Mouse (Mus musculus) MEL (cell line): Measurements from ENCODE around the gene Zfand3. TPM values are rescaled to one million over a fixed set of nuclear protein-coding genes. Genes with fewer than 3 reads are reported as not detected.

Experiments used
- DNase-seq: peaks from one replicate; pipeline ENCODE4 v3.0.0; 2011; ENCODE audit warnings: low read depth, low spot score
- H3K27ac ChIP-seq: 2 replicates; pipeline ENCODE4 v1.5.1; 2012; ENCODE audit warnings: low read depth, mild to moderate bottlenecking, control low read depth, low read length, moderate library complexity; ENCODE audit not compliant: control insufficient read depth
- H3K27me3 ChIP-seq, 2 experiments: fragments of 150-350 bp in 1 of 2; sonication (generic) in 1 of 2; 2 replicates each; pipeline ENCODE4 v1.6.1; 2012; ENCODE audit warnings: low read length in 2 of 2, mild to moderate bottlenecking in 2 of 2, improper control_type of control experiment in 1 of 2, moderate library complexity in 1 of 2; ENCODE audit not compliant: insufficient read depth in 2 of 2, control insufficient read depth in 1 of 2
- H3K36me3 ChIP-seq, 2 experiments: 2 replicates each; pipeline ENCODE4 v1.6.1; 2012 to 2014; ENCODE audit warnings: low read length in 2 of 2, improper control_type of control experiment in 1 of 2, inconsistent platforms in 1 of 2, mild to moderate bottlenecking in 1 of 2; ENCODE audit not compliant: insufficient read depth in 2 of 2, control insufficient read depth in 1 of 2
- H3K4me1 ChIP-seq, 2 experiments: fragments of 150-350 bp in 1 of 2; sonication (generic) in 1 of 2; 2 replicates each; pipeline ENCODE4 v1.6.1; 2012; ENCODE audit warnings: low read length in 2 of 2, improper control_type of control experiment in 1 of 2, mild to moderate bottlenecking in 1 of 2; ENCODE audit not compliant: insufficient read depth in 2 of 2, control insufficient read depth in 1 of 2
- H3K4me3 ChIP-seq, 2 experiments: fragments of 150-350 bp in 1 of 2; sonication (generic) in 1 of 2; 2 replicates each; pipeline ENCODE4 v1.5.1; 2012; ENCODE audit warnings: low read depth in 2 of 2, low read length in 2 of 2, mild to moderate bottlenecking in 2 of 2, moderate library complexity in 2 of 2, control low read depth in 1 of 2, improper control_type of control experiment in 1 of 2; ENCODE audit not compliant: control insufficient read depth in 1 of 2, insufficient read depth in 1 of 2
- H3K79me2 ChIP-seq: 2 replicates; pipeline ENCODE4 v1.6.1; 2012; ENCODE audit warnings: mild to moderate bottlenecking, low read length, moderate library complexity; ENCODE audit not compliant: control insufficient read depth, poor library complexity, insufficient read depth
- H3K9ac ChIP-seq: 2 replicates; pipeline ENCODE4 v1.6.1; 2012; ENCODE audit warnings: low read depth, mild to moderate bottlenecking, control low read depth, low read length, moderate library complexity; ENCODE audit not compliant: control insufficient read depth, poor library complexity, severe bottlenecking
- H3K9me3 ChIP-seq: fragments of 150-350 bp; sonication (generic); replicated peaks from 2 replicates; pipeline ENCODE4 v1.6.1; 2012; ENCODE audit warnings: mild to moderate bottlenecking, low read length, improper control_type of control experiment, moderate library complexity; ENCODE audit not compliant: insufficient read depth
- BHLHE40 ChIP-seq: IDR thresholded peaks from 2 replicates; pipeline ENCODE4 v1.6.1; 2012; ENCODE audit warnings: low read depth, mild to moderate bottlenecking, inconsistent platforms, low read length, improper control_type of control experiment, borderline replicate concordance
- CHD1 ChIP-seq: IDR thresholded peaks from 2 replicates; pipeline ENCODE4 v1.6.1; 2012; ENCODE audit warnings: low read depth, mild to moderate bottlenecking, inconsistent platforms, low read length, improper control_type of control experiment
- CTCF ChIP-seq, 3 experiments: IDR thresholded peaks in 2 of 3; conservative IDR thresholded peaks in 1 of 3; 2 replicates each; pipeline ENCODE4 v1.5.1; 2011 to 2012; ENCODE audit warnings: low read length in 3 of 3, low read depth in 2 of 3, mild to moderate bottlenecking in 2 of 3, improper control_type of control experiment in 1 of 3, inconsistent platforms in 1 of 3, mixed read lengths in 1 of 3, moderate library complexity in 1 of 3; ENCODE audit not compliant: control insufficient read depth in 1 of 3, insufficient read depth in 1 of 3, poor library complexity in 1 of 3, severe bottlenecking in 1 of 3
- ELF1 ChIP-seq: IDR thresholded peaks from 2 replicates; pipeline ENCODE4 v1.6.1; 2014; ENCODE audit warnings: low read depth, mild to moderate bottlenecking, inconsistent platforms, low read length, improper control_type of control experiment, moderate library complexity
- EP300 ChIP-seq, 2 experiments: IDR thresholded peaks; 2 replicates each; pipeline ENCODE4 v1.6.1; 2011; ENCODE audit warnings: improper control_type of control experiment in 2 of 2, low read length in 2 of 2, low read depth in 1 of 2, mild to moderate bottlenecking in 1 of 2
- GABPA ChIP-seq: IDR thresholded peaks from 2 replicates; pipeline ENCODE4 v1.6.1; 2012; ENCODE audit warnings: low read depth, mild to moderate bottlenecking, inconsistent platforms, low read length, improper control_type of control experiment, moderate library complexity
- HCFC1 ChIP-seq: IDR thresholded peaks from 2 replicates; pipeline ENCODE4 v1.6.1; 2012; ENCODE audit warnings: low read depth, mild to moderate bottlenecking, inconsistent platforms, low read length, improper control_type of control experiment, moderate library complexity
- JUND ChIP-seq: IDR thresholded peaks from 2 replicates; pipeline ENCODE4 v1.6.1; 2011; ENCODE audit warnings: low read depth, mild to moderate bottlenecking, improper control_type of control experiment, low read length
- MAX ChIP-seq: IDR thresholded peaks from 2 replicates; pipeline ENCODE4 v1.6.1; 2011; ENCODE audit warnings: low read length, improper control_type of control experiment
- MAZ ChIP-seq: IDR thresholded peaks from 2 replicates; pipeline ENCODE4 v1.6.1; 2012; ENCODE audit warnings: low read depth, mild to moderate bottlenecking, inconsistent platforms, low read length, improper control_type of control experiment
- MYC ChIP-seq: IDR thresholded peaks from 2 replicates; pipeline ENCODE4 v1.6.1; 2011; ENCODE audit warnings: low read depth, mild to moderate bottlenecking, low read length, improper control_type of control experiment, moderate library complexity
- NRF1 ChIP-seq: IDR thresholded peaks from 2 replicates; pipeline ENCODE4 v1.6.1; 2014; ENCODE audit warnings: low read depth, mild to moderate bottlenecking, inconsistent platforms, low read length, improper control_type of control experiment, moderate library complexity; ENCODE audit not compliant: poor library complexity, insufficient read depth, severe bottlenecking
- POLR2A ChIP-seq, 2 experiments: IDR thresholded peaks; 2 replicates each; pipeline ENCODE4 v1.6.1; 2011 to 2012; ENCODE audit warnings: low read length in 2 of 2, mild to moderate bottlenecking in 2 of 2, control low read depth in 1 of 2, improper control_type of control experiment in 1 of 2, low read depth in 1 of 2, moderate library complexity in 1 of 2; ENCODE audit not compliant: control insufficient read depth in 1 of 2, insufficient read depth in 1 of 2, poor library complexity in 1 of 2
- RAD21 ChIP-seq: IDR thresholded peaks from 2 replicates; pipeline ENCODE4 v1.6.1; 2011; ENCODE audit warnings: mild to moderate bottlenecking, low read depth, low read length, improper control_type of control experiment
- TBP ChIP-seq: IDR thresholded peaks from 2 replicates; pipeline ENCODE4 v1.8.0; 2011; ENCODE audit warnings: low read depth, low read length, improper control_type of control experiment
- UBTF ChIP-seq: IDR thresholded peaks from 2 replicates; pipeline ENCODE4 v1.6.1; 2012; ENCODE audit warnings: low read depth, mild to moderate bottlenecking, inconsistent platforms, low read length, improper control_type of control experiment, moderate library complexity, borderline replicate concordance; ENCODE audit not compliant: insufficient read depth
- USF1 ChIP-seq: IDR thresholded peaks from 2 replicates; pipeline ENCODE4 v1.6.1; 2014; ENCODE audit warnings: low read depth, mild to moderate bottlenecking, inconsistent platforms, low read length, improper control_type of control experiment, moderate library complexity
- USF2 ChIP-seq, 2 experiments: IDR thresholded peaks; 2 replicates each; pipeline ENCODE4 v1.6.1; 2011 to 2012; ENCODE audit warnings: improper control_type of control experiment in 2 of 2, low read length in 2 of 2, borderline replicate concordance in 1 of 2, inconsistent platforms in 1 of 2, low read depth in 1 of 2, mild to moderate bottlenecking in 1 of 2; ENCODE audit not compliant: insufficient read depth in 1 of 2
- ZNF384 ChIP-seq: IDR thresholded peaks from 2 replicates; pipeline ENCODE4 v1.6.1; 2012; ENCODE audit warnings: low read depth, mild to moderate bottlenecking, inconsistent platforms, low read length, improper control_type of control experiment
- polyA plus RNA-seq, 2 experiments: library from polyadenylated mRNA; stranded (reverse) in 1 of 2; unstranded in 1 of 2; fragments of >175 nt in 1 of 2; fragments of >200 nt in 1 of 2; gene quantifications; 2 replicates each; pipeline versions ENCODE4 v1.2.1 to v1.2.4; 2012; ENCODE audit warnings: low replicate concordance in 2 of 2, low read depth in 1 of 2; ENCODE audit not compliant: insufficient read length in 2 of 2, insufficient read depth in 1 of 2, missing spikeins in 1 of 2
- total RNA-seq: library from RNA; depleted of rRNA; stranded (reverse); fragments of 300-350 nt; gene quantifications from 2 replicates; pipeline ENCODE4 v1.2.3, GENCODE M21; 2012

The Zfand3 gene
- total and polyA plus RNA-seq, 3 experiments, result 28.3 to 48.8 TPM; not detected in 1

DNA sequence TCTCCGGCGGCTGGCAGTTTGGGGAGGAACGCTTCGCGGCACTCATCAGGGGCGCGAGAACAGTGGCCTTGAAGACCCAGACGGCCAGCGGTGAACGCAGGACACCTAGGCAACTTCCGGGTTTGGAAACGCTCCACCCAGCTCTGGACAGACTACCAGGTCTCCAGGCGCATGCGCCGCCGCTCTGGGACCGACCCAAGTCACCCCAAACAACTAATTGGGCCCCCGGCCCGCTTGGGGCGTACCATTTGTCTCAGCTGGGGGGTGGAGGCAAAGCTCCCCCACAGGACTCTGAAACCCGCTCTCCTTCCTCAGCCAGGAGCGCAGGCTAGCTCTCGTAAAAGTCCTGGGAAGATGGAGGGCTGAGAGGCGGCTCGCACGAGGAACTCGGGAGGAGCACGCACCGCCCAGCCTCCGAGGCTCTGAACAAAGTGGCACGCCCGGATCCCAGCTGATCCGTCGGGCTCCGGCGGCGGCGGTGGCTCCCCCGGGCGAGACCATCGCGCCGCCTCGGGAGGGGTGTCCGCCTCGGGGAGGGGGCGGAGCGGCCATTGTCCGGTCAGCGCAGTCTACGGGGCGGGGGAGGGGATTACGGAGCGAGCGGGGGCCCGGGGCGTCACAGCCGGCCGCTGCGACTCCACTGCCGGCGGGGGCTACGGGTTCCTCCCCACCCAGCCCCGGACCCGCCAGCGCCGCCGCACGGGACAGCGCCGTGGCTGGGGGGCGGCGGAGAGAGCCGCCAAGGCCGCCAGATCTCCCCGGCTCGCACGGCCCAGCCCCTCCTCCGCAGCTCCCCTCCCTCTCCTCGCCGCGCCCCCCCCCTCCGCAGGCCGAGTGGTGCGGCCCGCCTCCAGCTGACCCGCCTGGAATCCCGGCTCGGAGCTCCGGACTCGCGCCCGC, at the start of gene Zfand3 (continued):
- no peak; the same call in 1 of the 2 replicates for TF ChIP-seq MAX

DNA sequence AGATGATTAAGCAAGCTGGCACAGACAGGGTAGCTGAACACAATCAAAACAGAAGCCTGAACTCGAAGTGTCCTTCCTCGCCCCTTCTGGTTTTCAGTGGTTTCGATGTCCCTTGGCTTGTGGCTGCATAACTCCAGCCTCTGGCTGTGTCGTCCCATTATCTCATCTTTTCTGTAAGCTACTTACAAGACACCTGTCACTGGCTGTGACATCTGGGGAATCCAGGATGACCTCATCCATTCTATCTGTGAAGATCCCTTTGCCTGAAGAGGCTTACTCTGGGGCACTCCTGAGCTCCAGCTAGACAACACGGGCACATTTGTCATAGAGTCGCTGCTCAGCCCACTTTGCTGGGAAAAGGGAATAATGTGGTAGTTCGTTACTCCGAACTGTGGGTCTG, 48.7 kb upstream of the Zfand3 start:
- H3K36me3 ChIP-seq, result no peaks in the 10 kb centered on the region
- no peak for DNase-seq
- no peak overlapping the region for H3K4me3 ChIP-seq
- H3K9ac ChIP-seq, result no peak overlapping the region
- no peaks in the 10 kb centered on the region; a peak in 1 of 4 replicates for H3K27me3 ChIP-seq
- no peaks in the 10 kb centered on the region for H3K79me2 ChIP-seq
- H3K4me1 ChIP-seq, result no peaks in the 10 kb centered on the region
- no peaks in the 10 kb centered on the region for H3K9me3 ChIP-seq
- no peak for TF ChIP-seq ELF1
- no peak for TF ChIP-seq HCFC1
- no peak for TF ChIP-seq NRF1
- no peak for TF ChIP-seq CTCF (IDR thresholded peaks at IDR 0.05 in 2 of 3, conservative IDR thresholded peaks at IDR 0.05 in 1 of 3; ENCODE audit: control insufficient read depth in 1 of 3, insufficient read depth in 1 of 3, low read depth in 2 of 3, low read length in 3 of 3, poor library complexity in 1 of 3, severe bottlenecking in 1 of 3)
- no peak for TF ChIP-seq CHD1
- no peak for TF ChIP-seq ZNF384
- no peak for TF ChIP-seq UBTF
- no peak for TF ChIP-seq MAX
- TF ChIP-seq JUND, result no peak
- TF ChIP-seq USF1, result no peak
- TF ChIP-seq USF2 (IDR thresholded peaks at IDR 0.05; ENCODE audit: borderline replicate concordance in 1 of 2, insufficient read depth in 1 of 2, low read depth in 1 of 2, low read length in 2 of 2), result no peak
- TF ChIP-seq RAD21, result no peak
- no peak for TF ChIP-seq MYC
- TF ChIP-seq POLR2A (IDR thresholded peaks at IDR 0.05; ENCODE audit: control insufficient read depth in 1 of 2, insufficient read depth in 1 of 2, low read depth in 1 of 2, low read length in 2 of 2, poor library complexity in 1 of 2), result no peak
- no peak for TF ChIP-seq MAZ
- TF ChIP-seq BHLHE40, result no peak
- no peak for TF ChIP-seq GABPA
- no peak for TF ChIP-seq EP300 (IDR thresholded peaks at IDR 0.05; ENCODE audit: low read depth in 1 of 2, low read length in 2 of 2)
- no peak for TF ChIP-seq TBP
- H3K27ac ChIP-seq, result no peak overlapping the region
